Mouse (Mus musculus): ENCODE results near the gene Gdf1. TPM values are rescaled to one million over a fixed set of nuclear protein-coding genes. Genes with fewer than 3 reads are reported as not detected.

Gene Gdf1
- total RNA-seq, 1 experiment: 7.5 TPM

- in situ Hi-C loops (cut with MboI; ENCODE audit: low sequenced_read_pairs in 2 of 2, unreplicated experiment in 2 of 2): no loop called here
- H3K4me3 ChIP-seq (ENCODE audit: insufficient read depth in 1 of 2, low read depth in 1 of 2, low read length in 2 of 2, poor library complexity in 1 of 2, severe bottlenecking in 1 of 2): no peak overlapping the region
- peaks cover 0 to 10% of the 10 kb centered on the region in 2 experiments; a peak in 1 of 4 replicates for H3K4me1 ChIP-seq (ENCODE audit: control insufficient read depth in 2 of 2, insufficient read depth in 2 of 2, low read length in 2 of 2, poor library complexity in 1 of 2)
- TF ChIP-seq ZC3H11A (IDR thresholded peaks at IDR 0.05; ENCODE audit: borderline replicate concordance, low read depth, low read length) (no peak), ZNF384 (IDR thresholded peaks at IDR 0.05; ENCODE audit: low read depth, low read length) (no peak), CHD2 (IDR thresholded peaks at IDR 0.05; ENCODE audit: low read depth, low read length) (no peak), MAFK (IDR thresholded peaks at IDR 0.05; ENCODE audit: insufficient read depth, low read depth, low read length) (no peak), HCFC1 (IDR thresholded peaks at IDR 0.05; ENCODE audit: borderline replicate concordance, insufficient read depth, low read length) (no peak)
- H3K27ac ChIP-seq (ENCODE audit: insufficient read depth, low read depth, low read length, poor library complexity, severe bottlenecking): no peak overlapping the region
- DNase-seq (ENCODE audit: low read depth, low spot score): no peak
- H3K9ac ChIP-seq (ENCODE audit: insufficient read depth, low read depth, low read length, poor library complexity, severe bottlenecking): no peak overlapping the region
- no peaks in the 10 kb centered on the region for H3K9me3 ChIP-seq (ENCODE audit: control insufficient read depth, insufficient read depth, low read depth, low read length)
- H3K36me3 ChIP-seq (ENCODE audit: control insufficient read depth, insufficient read depth, low read length, poor library complexity, severe bottlenecking): no peaks in the 10 kb centered on the region
Observed at GRCm38 (mm10) chr8:70370476-70370875, 40.9 kb downstream of the Gdf1 start.

GRCm38 (mm10) chr8:70371951-70372350 lies 42.3 kb downstream of the Gdf1 start:
- in situ Hi-C loops (cut with MboI; ENCODE audit: low sequenced_read_pairs in 2 of 2, unreplicated experiment in 2 of 2): no loop called here
- DNase-seq (ENCODE audit: low read depth, low spot score): no peak
- H3K9ac ChIP-seq (ENCODE audit: insufficient read depth, low read depth, low read length, poor library complexity, severe bottlenecking): no peak overlapping the region

GRCm38 (mm10) chr8:70373397-70374317 lies 44.0 kb downstream of the Gdf1 start, which contains the start of gene Comp:
Comp (plus strand) TSS chr8:70373558.
- TF ChIP-seq ZNF384 (IDR thresholded peaks at IDR 0.05; ENCODE audit: low read depth, low read length) (no peak), MAFK (IDR thresholded peaks at IDR 0.05; ENCODE audit: insufficient read depth, low read depth, low read length) (no peak), HCFC1 (IDR thresholded peaks at IDR 0.05; ENCODE audit: borderline replicate concordance, insufficient read depth, low read length) (no peak), CHD2 (IDR thresholded peaks at IDR 0.05; ENCODE audit: low read depth, low read length) (no peak), ZC3H11A (IDR thresholded peaks at IDR 0.05; ENCODE audit: borderline replicate concordance, low read depth, low read length) (no peak)

More at GRCm38 (mm10) chr8:70371951-70372350, 42.3 kb downstream of the Gdf1 start:
- Histone ChIP-seq H3K36me3 (ENCODE audit: control insufficient read depth, insufficient read depth, low read length, poor library complexity, severe bottlenecking) (no peaks in the 10 kb centered on the region), H3K9me3 (ENCODE audit: control insufficient read depth, insufficient read depth, low read depth, low read length) (no peaks in the 10 kb centered on the region), H3K4me3 (ENCODE audit: insufficient read depth in 1 of 2, low read depth in 1 of 2, low read length in 2 of 2, poor library complexity in 1 of 2, severe bottlenecking in 1 of 2) (no peak overlapping the region), H3K27ac (ENCODE audit: insufficient read depth, low read depth, low read length, poor library complexity, severe bottlenecking) (no peak overlapping the region), H3K4me1 (ENCODE audit: control insufficient read depth in 2 of 2, insufficient read depth in 2 of 2, low read length in 2 of 2, poor library complexity in 1 of 2) (peaks cover 0 to 20% of the 10 kb centered on the region in 2 experiments; a peak in 1 of 4 replicates)
- TF ChIP-seq CHD2 (IDR thresholded peaks at IDR 0.05; ENCODE audit: low read depth, low read length) (no peak), ZNF384 (IDR thresholded peaks at IDR 0.05; ENCODE audit: low read depth, low read length) (no peak), ZC3H11A (IDR thresholded peaks at IDR 0.05; ENCODE audit: borderline replicate concordance, low read depth, low read length) (no peak), MAFK (IDR thresholded peaks at IDR 0.05; ENCODE audit: insufficient read depth, low read depth, low read length) (no peak), HCFC1 (IDR thresholded peaks at IDR 0.05; ENCODE audit: borderline replicate concordance, insufficient read depth, low read length) (no peak)

GRCm38 (mm10) chr8:70374318-70374927 lies 44.8 kb downstream of the Gdf1 start:
- Histone ChIP-seq H3K4me3 (ENCODE audit: insufficient read depth in 1 of 2, low read depth in 1 of 2, low read length in 2 of 2, poor library complexity in 1 of 2, severe bottlenecking in 1 of 2) (peak overlapping the region; percentile 85 to 92), H3K27ac (ENCODE audit: insufficient read depth, low read depth, low read length, poor library complexity, severe bottlenecking) (no peak overlapping the region), H3K36me3 (ENCODE audit: control insufficient read depth, insufficient read depth, low read length, poor library complexity, severe bottlenecking) (no peaks in the 10 kb centered on the region), H3K4me1 (ENCODE audit: control insufficient read depth in 2 of 2, insufficient read depth in 2 of 2, low read length in 2 of 2, poor library complexity in 1 of 2) (peaks cover 0 to 20% of the 10 kb centered on the region in 2 experiments; a peak in 1 of 4 replicates), H3K9ac (ENCODE audit: insufficient read depth, low read depth, low read length, poor library complexity, severe bottlenecking) (peak overlapping the region; percentile 47), H3K9me3 (ENCODE audit: control insufficient read depth, insufficient read depth, low read depth, low read length) (no peaks in the 10 kb centered on the region)
- DNase-seq (ENCODE audit: low read depth, low spot score): peak; percentile 76
- in situ Hi-C loops (cut with MboI; ENCODE audit: low sequenced_read_pairs in 2 of 2, unreplicated experiment in 2 of 2): no loop called here
- TF ChIP-seq HCFC1 (IDR thresholded peaks at IDR 0.05; ENCODE audit: borderline replicate concordance, insufficient read depth, low read length): 0 out of 2 replicates have a peak, but pooled peaks have one; percentile 27
- TF ChIP-seq ZNF384 (IDR thresholded peaks at IDR 0.05; ENCODE audit: low read depth, low read length): no peak
- TF ChIP-seq CHD2 (IDR thresholded peaks at IDR 0.05; ENCODE audit: low read depth, low read length): no peak

More at GRCm38 (mm10) chr8:70373397-70374317, 44.0 kb downstream of the Gdf1 start, which contains the start of gene Comp:
- Histone ChIP-seq H3K4me3 (ENCODE audit: insufficient read depth in 1 of 2, low read depth in 1 of 2, low read length in 2 of 2, poor library complexity in 1 of 2, severe bottlenecking in 1 of 2) (peak within 1 kb of the TSS; percentile 85 to 92), H3K36me3 (ENCODE audit: control insufficient read depth, insufficient read depth, low read length, poor library complexity, severe bottlenecking) (no peaks in the 10 kb centered on the region), H3K4me1 (ENCODE audit: control insufficient read depth in 2 of 2, insufficient read depth in 2 of 2, low read length in 2 of 2, poor library complexity in 1 of 2) (peaks cover 0 to 20% of the 10 kb centered on the region in 2 experiments; a peak in 1 of 4 replicates), H3K9me3 (ENCODE audit: control insufficient read depth, insufficient read depth, low read depth, low read length) (no peaks in the 10 kb centered on the region), H3K9ac (ENCODE audit: insufficient read depth, low read depth, low read length, poor library complexity, severe bottlenecking) (peak within 1 kb of the TSS; percentile 47), H3K27ac (ENCODE audit: insufficient read depth, low read depth, low read length, poor library complexity, severe bottlenecking) (no peak within 1 kb of the TSS)
- in situ Hi-C loops (cut with MboI; ENCODE audit: low sequenced_read_pairs in 2 of 2, unreplicated experiment in 2 of 2): no loop called here
- no peak for DNase-seq (ENCODE audit: low read depth, low spot score)
